Mouse (Mus musculus) CH12.LX (cell line): Measurements from ENCODE around the gene Wnk2.

Experiments
- CTCF ChIP-seq, 2 experiments: IDR thresholded peaks in 1 of 2; conservative IDR thresholded peaks in 1 of 2; 2 replicates each; pipeline ENCODE4 v1.5.1; 2011 to 2012; ENCODE audit warnings: low read depth in 2 of 2, low read length in 2 of 2, improper control_type of control experiment in 1 of 2, inconsistent platforms in 1 of 2, mild to moderate bottlenecking in 1 of 2, moderate library complexity in 1 of 2
- HCFC1 ChIP-seq: IDR thresholded peaks from 2 replicates; pipeline ENCODE4 v1.6.1; 2012; ENCODE audit warnings: low read depth, mild to moderate bottlenecking, inconsistent platforms, low read length, improper control_type of control experiment
- IRF4 ChIP-seq: IDR thresholded peaks from 2 replicates; pipeline ENCODE4 v1.6.1; 2014; ENCODE audit warnings: low read depth, mild to moderate bottlenecking, inconsistent platforms, low read length, improper control_type of control experiment
- MYC ChIP-seq: IDR thresholded peaks from 2 replicates; pipeline ENCODE4 v1.6.1; 2011; ENCODE audit warnings: low read depth, mild to moderate bottlenecking, improper control_type of control experiment, low read length
- NRF1 ChIP-seq: IDR thresholded peaks from 2 replicates; pipeline ENCODE4 v1.6.1; 2014; ENCODE audit warnings: low read depth, mild to moderate bottlenecking, inconsistent platforms, low read length, improper control_type of control experiment, moderate library complexity
- PAX5 ChIP-seq: IDR thresholded peaks from 2 replicates; pipeline ENCODE4 v1.6.1; 2012; ENCODE audit warnings: low read length, inconsistent platforms, mixed read lengths
- POLR2A ChIP-seq: IDR thresholded peaks from 2 replicates; pipeline ENCODE4 v1.6.1; 2011; ENCODE audit warnings: low read depth, mild to moderate bottlenecking, improper control_type of control experiment, low read length
- RAD21 ChIP-seq: IDR thresholded peaks from 2 replicates; pipeline ENCODE4 v1.6.1; 2011; ENCODE audit warnings: low read depth, mild to moderate bottlenecking, low read length, improper control_type of control experiment, moderate library complexity
- RCOR1 ChIP-seq: conservative IDR thresholded peaks from 2 replicates; pipeline ENCODE4 v1.6.1; 2012; ENCODE audit warnings: low read depth, mild to moderate bottlenecking, inconsistent platforms, low read length, improper control_type of control experiment
- SMC3 ChIP-seq: IDR thresholded peaks from 2 replicates; pipeline ENCODE4 v1.6.1; 2011; ENCODE audit warnings: low read depth, low read length, improper control_type of control experiment

DNA sequence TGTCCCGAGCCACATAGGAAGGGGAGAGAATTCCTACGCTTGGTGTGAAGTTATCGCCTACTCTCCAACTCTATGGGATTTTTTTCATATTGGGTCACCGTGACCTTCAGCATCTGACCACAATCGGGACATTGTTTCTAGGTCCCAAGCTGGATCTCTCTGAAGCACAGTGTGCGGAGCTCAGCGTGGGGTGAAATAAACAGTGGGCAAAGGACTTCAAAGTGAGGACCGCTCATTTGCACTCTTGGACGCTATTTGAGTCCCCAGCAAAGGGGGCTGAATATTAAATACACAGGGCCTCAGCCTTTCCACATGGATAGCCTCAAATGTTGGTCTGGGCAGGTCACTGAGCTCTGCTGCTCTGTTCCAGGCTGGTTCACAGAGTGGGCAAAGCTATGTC, 63.9 kb downstream of the Wnk2 start:
- TF ChIP-seq MYC (no peak), HCFC1 (no peak), POLR2A (no peak), SMC3 (no peak), CTCF (conservative IDR thresholded peaks at IDR 0.05 in 1 of 2, IDR thresholded peaks at IDR 0.05 in 1 of 2; ENCODE audit: low read depth in 2 of 2, low read length in 2 of 2) (no peak), PAX5 (no peak), NRF1 (no peak), RCOR1 (no peak), IRF4 (no peak), RAD21 (no peak)
